Mouse (Mus musculus): Measurements from ENCODE around the gene Col15a1. TPM values are rescaled to one million over a fixed set of nuclear protein-coding genes. Genes with fewer than 3 reads are reported as not detected.

Col15a1 gene
- total RNA-seq, 1 experiment = 0.31 TPM

DNA sequence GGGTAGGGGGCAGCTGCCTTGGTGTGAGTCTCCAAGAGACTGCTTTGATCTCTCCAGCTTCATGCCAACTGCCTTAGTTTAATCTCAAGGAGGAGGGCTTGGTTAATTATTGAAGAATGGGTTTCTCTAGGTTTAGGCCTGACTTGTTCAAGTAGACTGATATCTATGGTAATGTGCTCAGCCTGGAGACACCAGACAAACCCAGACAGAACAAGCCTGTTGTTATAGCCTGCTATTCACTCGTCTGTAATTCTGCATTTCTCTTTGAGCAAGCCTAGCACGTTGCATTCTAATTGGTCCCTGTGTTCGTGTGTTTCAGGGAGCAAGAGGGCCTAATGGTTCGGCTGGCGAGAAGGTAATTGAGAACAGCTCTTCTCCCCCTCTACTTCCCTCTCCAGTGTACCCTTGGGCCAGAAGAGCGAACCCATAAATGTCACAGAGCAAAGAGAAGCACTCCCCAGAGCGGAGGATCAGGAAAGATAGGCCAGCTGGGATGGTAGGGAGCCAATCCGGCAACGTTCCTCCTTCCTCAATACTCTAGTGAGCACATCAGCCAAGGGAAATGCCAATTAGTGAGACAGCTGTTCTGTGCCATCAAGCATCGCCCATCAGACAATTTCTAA, 71.2 kb downstream of the Col15a1 start:
- no peak for TF ChIP-seq MAFK (IDR thresholded peaks at IDR 0.05; ENCODE audit: insufficient read depth, low read depth, low read length)
- TF ChIP-seq HCFC1 (IDR thresholded peaks at IDR 0.05; ENCODE audit: borderline replicate concordance, insufficient read depth, low read length) = no peak
- no peak for TF ChIP-seq CHD2 (IDR thresholded peaks at IDR 0.05; ENCODE audit: low read depth, low read length)
- TF ChIP-seq ZNF384 (IDR thresholded peaks at IDR 0.05; ENCODE audit: low read depth, low read length) = no peak
- no peak for TF ChIP-seq ZC3H11A (IDR thresholded peaks at IDR 0.05; ENCODE audit: borderline replicate concordance, low read depth, low read length)
- DNase-seq (ENCODE audit: low read depth, low spot score) = no peak
- Histone ChIP-seq H3K27ac (ENCODE audit: insufficient read depth, low read depth, low read length, poor library complexity, severe bottlenecking) (no peak overlapping the region), H3K4me1 (ENCODE audit: control insufficient read depth in 2 of 2, insufficient read depth in 2 of 2, low read length in 2 of 2, poor library complexity in 1 of 2) (no peaks in the 10 kb centered on the region), H3K9me3 (ENCODE audit: control insufficient read depth, insufficient read depth, low read depth, low read length) (no peaks in the 10 kb centered on the region), H3K36me3 (ENCODE audit: control insufficient read depth, insufficient read depth, low read length, poor library complexity, severe bottlenecking) (no peaks in the 10 kb centered on the region), H3K4me3 (ENCODE audit: insufficient read depth in 1 of 2, low read depth in 1 of 2, low read length in 2 of 2, poor library complexity in 1 of 2, severe bottlenecking in 1 of 2) (no peak overlapping the region), H3K9ac (ENCODE audit: insufficient read depth, low read depth, low read length, poor library complexity, severe bottlenecking) (no peak overlapping the region)
- in situ Hi-C loops (cut with MboI; ENCODE audit: low sequenced_read_pairs in 2 of 2, unreplicated experiment in 2 of 2) = no loop called here

DNA sequence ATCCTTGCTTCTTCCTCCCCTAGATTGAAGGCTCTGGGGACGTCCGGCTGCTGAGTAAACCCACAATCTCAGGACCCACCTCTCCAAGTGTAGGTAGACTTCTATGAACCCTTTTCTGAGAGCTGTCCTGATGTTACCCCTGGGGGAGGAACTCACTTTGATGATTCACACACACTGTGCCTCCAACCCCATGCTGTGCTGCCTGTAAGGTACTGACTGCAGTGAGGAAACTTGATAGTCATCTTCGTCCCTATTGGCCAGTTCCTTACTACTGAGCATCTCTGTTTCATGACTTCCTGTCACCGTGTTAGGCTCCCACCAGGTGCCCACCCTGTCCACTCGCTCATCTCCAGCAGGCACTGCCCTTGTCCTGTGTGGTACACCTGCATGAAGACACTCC, 72.2 kb downstream of the Col15a1 start:
- no peak overlapping the region for H3K27ac ChIP-seq (ENCODE audit: insufficient read depth, low read depth, low read length, poor library complexity, severe bottlenecking)
- TF ChIP-seq CHD2 (IDR thresholded peaks at IDR 0.05; ENCODE audit: low read depth, low read length) (no peak), HCFC1 (IDR thresholded peaks at IDR 0.05; ENCODE audit: borderline replicate concordance, insufficient read depth, low read length) (no peak), ZNF384 (IDR thresholded peaks at IDR 0.05; ENCODE audit: low read depth, low read length) (no peak), ZC3H11A (IDR thresholded peaks at IDR 0.05; ENCODE audit: borderline replicate concordance, low read depth, low read length) (no peak), MAFK (IDR thresholded peaks at IDR 0.05; ENCODE audit: insufficient read depth, low read depth, low read length) (no peak)
- H3K36me3 ChIP-seq (ENCODE audit: control insufficient read depth, insufficient read depth, low read length, poor library complexity, severe bottlenecking) = no peaks in the 10 kb centered on the region
- no peak overlapping the region for H3K9ac ChIP-seq (ENCODE audit: insufficient read depth, low read depth, low read length, poor library complexity, severe bottlenecking)
- in situ Hi-C loops (cut with MboI; ENCODE audit: low sequenced_read_pairs in 2 of 2, unreplicated experiment in 2 of 2) = no loop called here
- no peak overlapping the region for H3K4me3 ChIP-seq (ENCODE audit: insufficient read depth in 1 of 2, low read depth in 1 of 2, low read length in 2 of 2, poor library complexity in 1 of 2, severe bottlenecking in 1 of 2)
- H3K4me1 ChIP-seq (ENCODE audit: control insufficient read depth in 2 of 2, insufficient read depth in 2 of 2, low read length in 2 of 2, poor library complexity in 1 of 2) = no peaks in the 10 kb centered on the region
- no peaks in the 10 kb centered on the region for H3K9me3 ChIP-seq (ENCODE audit: control insufficient read depth, insufficient read depth, low read depth, low read length)
- DNase-seq (ENCODE audit: low read depth, low spot score) = no peak

DNA sequence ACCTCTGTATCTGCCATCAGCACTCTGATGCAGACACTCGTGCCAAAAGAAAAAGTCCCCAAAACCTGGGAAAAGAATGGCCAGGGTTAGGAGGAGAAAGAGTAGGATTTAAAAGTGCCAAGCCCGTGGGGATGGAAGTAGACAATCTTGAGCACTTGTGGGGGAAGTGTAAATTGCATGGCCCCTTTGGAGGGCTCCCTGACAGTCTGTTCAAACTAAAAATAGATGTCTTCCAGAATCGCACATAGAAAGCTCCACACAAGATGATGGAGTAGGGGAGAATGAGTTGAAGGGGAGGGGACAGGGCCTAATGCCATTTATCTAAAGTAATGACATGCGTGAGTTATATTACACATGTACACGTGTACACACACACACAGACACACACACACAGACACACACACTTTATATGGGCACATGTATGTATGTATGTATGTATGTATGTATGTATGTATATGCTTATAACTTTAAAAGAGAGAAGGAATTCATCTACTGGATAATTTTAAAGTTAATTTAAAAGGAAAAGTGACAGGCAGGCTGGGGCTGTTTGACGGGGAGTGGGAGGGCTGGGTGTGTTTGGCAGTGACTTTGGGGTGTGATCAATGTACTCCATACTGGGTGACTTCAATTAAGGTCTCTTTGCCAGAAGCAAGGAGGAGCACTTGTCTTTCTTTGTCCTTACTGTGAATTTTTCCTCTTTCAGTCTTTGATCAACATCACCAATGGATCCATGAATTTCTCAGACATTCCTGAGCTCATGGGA, 74.1 kb downstream of the Col15a1 start:
- Histone ChIP-seq H3K4me3 (ENCODE audit: insufficient read depth in 1 of 2, low read depth in 1 of 2, low read length in 2 of 2, poor library complexity in 1 of 2, severe bottlenecking in 1 of 2) (no peak overlapping the region), H3K36me3 (ENCODE audit: control insufficient read depth, insufficient read depth, low read length, poor library complexity, severe bottlenecking) (no peaks in the 10 kb centered on the region), H3K4me1 (ENCODE audit: control insufficient read depth in 2 of 2, insufficient read depth in 2 of 2, low read length in 2 of 2, poor library complexity in 1 of 2) (no peaks in the 10 kb centered on the region), H3K9me3 (ENCODE audit: control insufficient read depth, insufficient read depth, low read depth, low read length) (no peaks in the 10 kb centered on the region), H3K27ac (ENCODE audit: insufficient read depth, low read depth, low read length, poor library complexity, severe bottlenecking) (no peak overlapping the region), H3K9ac (ENCODE audit: insufficient read depth, low read depth, low read length, poor library complexity, severe bottlenecking) (no peak overlapping the region)
- DNase-seq (ENCODE audit: low read depth, low spot score) = no peak
- TF ChIP-seq CHD2 (IDR thresholded peaks at IDR 0.05; ENCODE audit: low read depth, low read length) (no peak), ZC3H11A (IDR thresholded peaks at IDR 0.05; ENCODE audit: borderline replicate concordance, low read depth, low read length) (no peak), HCFC1 (IDR thresholded peaks at IDR 0.05; ENCODE audit: borderline replicate concordance, insufficient read depth, low read length) (no peak), MAFK (IDR thresholded peaks at IDR 0.05; ENCODE audit: insufficient read depth, low read depth, low read length) (no peak), ZNF384 (IDR thresholded peaks at IDR 0.05; ENCODE audit: low read depth, low read length) (no peak)
- in situ Hi-C loops (cut with MboI; ENCODE audit: low sequenced_read_pairs in 2 of 2, unreplicated experiment in 2 of 2) = no loop called here

DNA sequence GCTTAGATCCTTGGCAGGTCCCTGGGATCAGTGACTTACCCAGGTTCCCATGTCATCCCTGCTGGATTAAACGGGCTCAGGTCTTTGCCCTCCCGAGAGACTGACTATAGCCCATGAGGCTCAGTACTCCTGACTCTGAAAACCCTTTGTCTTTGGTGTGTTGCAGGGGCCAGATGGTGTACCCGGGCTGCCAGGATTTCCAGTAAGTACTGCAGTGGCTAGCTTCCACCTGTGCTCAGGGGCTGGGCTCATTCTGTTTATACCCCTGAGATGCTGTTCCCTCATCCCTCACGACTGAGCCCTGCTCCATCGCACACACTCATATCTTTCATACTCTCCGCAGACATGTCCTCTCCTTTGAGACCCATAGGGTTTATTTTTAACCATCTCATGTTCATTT, 76.3 kb downstream of the Col15a1 start:
- no peak for DNase-seq (ENCODE audit: low read depth, low spot score)
- TF ChIP-seq ZNF384 (IDR thresholded peaks at IDR 0.05; ENCODE audit: low read depth, low read length) (no peak), ZC3H11A (IDR thresholded peaks at IDR 0.05; ENCODE audit: borderline replicate concordance, low read depth, low read length) (no peak), CHD2 (IDR thresholded peaks at IDR 0.05; ENCODE audit: low read depth, low read length) (no peak), MAFK (IDR thresholded peaks at IDR 0.05; ENCODE audit: insufficient read depth, low read depth, low read length) (no peak), HCFC1 (IDR thresholded peaks at IDR 0.05; ENCODE audit: borderline replicate concordance, insufficient read depth, low read length) (no peak)

More for the DNA sequence above, 76.3 kb downstream of the Col15a1 start:
- Histone ChIP-seq H3K36me3 (ENCODE audit: control insufficient read depth, insufficient read depth, low read length, poor library complexity, severe bottlenecking) (no peaks in the 10 kb centered on the region), H3K4me1 (ENCODE audit: control insufficient read depth in 2 of 2, insufficient read depth in 2 of 2, low read length in 2 of 2, poor library complexity in 1 of 2) (no peaks in the 10 kb centered on the region), H3K9ac (ENCODE audit: insufficient read depth, low read depth, low read length, poor library complexity, severe bottlenecking) (no peak overlapping the region), H3K9me3 (ENCODE audit: control insufficient read depth, insufficient read depth, low read depth, low read length) (no peaks in the 10 kb centered on the region), H3K27ac (ENCODE audit: insufficient read depth, low read depth, low read length, poor library complexity, severe bottlenecking) (no peak overlapping the region), H3K4me3 (ENCODE audit: insufficient read depth in 1 of 2, low read depth in 1 of 2, low read length in 2 of 2, poor library complexity in 1 of 2, severe bottlenecking in 1 of 2) (no peak overlapping the region)
- in situ Hi-C loops (cut with MboI; ENCODE audit: low sequenced_read_pairs in 2 of 2, unreplicated experiment in 2 of 2) = no loop called here

Data from ES-E14 (cell line).